Mouse (Mus musculus) c-Kit-positive CD71-positive TER-119-negative erythroid progenitor cells, embryonic 14.5 days (primary cell): ENCODE data around the gene Gli3.

Experiments
- DNase-seq: peaks from one replicate; pipeline ENCODE4 v3.0.0-alpha.2; 2013; ENCODE audit warnings: low read depth

Gene Gli3

DNA sequence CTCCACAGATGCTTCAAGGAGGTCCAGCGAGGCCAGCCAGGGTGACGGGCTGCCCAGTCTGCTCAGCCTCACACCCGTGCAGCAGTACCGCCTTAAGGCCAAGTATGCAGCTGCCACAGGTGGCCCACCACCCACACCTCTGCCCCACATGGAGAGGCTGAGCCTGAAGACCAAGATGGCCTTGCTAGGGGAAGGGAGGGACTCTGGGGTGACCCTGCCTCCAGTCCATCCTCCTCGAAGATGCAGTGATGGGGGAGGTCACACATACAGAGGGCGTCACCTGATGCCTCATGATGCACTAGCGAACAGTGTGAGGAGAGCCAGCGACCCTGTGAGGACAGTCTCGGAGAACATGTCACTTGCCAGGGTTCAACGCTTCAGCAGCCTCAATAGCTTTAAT is 261.7 kb downstream of the Gli3 start:
- DNase-seq = no peak

DNA sequence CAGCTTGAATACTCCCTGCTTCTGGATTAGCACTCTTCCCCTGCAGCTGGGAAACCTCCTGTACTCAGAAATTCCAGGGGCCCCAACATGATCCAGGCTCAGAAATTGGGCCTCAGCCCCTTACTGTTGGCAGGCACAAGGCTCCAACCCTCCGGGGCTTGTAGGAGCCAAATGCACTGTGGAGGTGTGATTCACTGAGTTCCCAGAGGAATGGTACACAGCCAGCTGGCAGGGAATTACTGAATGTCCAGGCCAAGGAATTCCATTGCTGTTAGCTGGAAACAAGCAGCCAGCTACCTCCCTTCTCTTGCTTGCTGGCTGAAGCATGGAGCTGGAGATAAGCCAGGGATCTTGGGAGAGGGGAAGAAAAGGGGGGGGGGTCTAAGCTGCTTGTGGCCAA is 278.7 kb downstream of the Gli3 start:
- DNase-seq = no peak

DNA sequence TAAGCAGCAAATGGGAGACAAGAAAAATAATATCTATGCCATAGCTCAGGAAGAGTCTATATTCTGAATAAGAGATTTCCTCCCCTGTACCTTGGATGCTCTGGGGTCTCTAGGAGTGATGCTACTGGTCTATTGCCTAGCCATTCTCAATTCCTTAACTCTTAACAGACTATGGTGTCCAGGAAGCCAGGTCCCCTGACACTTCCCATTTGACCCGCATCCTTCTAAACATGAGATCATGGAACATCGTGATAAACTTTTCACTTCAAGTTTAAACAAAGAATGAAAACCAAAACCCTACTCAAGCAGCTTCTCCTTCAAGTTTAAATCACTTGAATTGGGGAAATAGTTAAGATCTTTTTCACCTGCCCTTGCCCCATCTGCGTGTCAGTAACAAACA is 279.3 kb downstream of the Gli3 start:
- DNase-seq = no peak

DNA sequence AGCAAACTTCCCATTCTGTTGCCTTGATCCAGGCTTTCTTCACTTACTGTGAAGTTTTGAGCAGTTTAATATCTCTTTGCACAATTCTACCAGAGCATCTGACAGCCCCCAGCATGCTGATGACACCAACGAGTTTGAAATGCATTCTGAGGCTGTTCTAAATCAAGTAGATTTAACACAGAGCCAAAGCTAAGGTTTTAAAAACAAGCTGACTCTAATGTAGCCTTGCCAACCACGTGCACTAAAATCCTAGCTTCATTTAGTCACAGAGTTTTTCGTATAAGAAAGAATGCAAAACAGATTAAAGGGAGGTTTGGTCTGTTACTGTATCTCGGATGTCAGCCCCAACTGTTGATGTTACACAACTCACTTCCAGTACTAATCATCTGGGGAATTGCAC is 279.7 kb downstream of the Gli3 start:
- DNase-seq = no peak

DNA sequence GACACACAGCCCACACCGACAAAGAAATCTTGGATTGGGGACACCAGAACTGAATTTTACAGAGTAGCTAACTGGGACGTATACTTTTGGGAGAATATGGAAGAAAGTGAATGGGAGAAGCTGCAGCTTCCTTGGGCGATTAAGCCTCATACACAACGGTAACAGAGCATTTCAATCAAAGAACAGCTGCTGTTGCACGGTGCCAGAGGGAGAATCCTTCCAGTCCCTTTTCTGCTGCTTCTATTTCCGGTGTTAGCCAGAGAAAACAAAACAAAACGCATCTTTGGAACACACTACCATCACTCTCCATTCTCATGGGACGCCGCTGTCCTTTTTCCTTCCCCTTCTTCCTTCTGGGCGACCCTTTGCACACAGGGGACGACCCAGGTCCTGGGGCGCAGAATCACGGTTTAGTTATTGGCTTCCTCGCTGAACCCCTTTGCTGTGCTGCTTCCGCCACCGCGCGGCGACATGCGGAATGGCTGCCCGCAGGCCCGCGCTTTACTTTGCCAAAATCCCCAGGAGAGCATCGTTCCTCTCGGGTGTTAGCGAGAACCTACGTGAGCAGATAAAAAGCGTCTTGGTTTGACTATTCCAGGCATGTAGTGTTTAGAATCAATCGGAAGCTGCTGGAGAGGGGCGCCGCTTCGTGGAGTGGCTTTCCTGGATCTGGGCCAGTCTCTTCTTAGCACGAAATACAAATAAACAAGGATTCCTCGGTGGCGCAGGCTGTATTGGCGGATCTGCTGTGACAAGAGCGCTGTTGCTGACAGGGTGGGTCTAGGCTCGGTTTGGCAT is 296.0 kb downstream of the Gli3 start:
- DNase-seq = peak; percentile 16

DNA sequence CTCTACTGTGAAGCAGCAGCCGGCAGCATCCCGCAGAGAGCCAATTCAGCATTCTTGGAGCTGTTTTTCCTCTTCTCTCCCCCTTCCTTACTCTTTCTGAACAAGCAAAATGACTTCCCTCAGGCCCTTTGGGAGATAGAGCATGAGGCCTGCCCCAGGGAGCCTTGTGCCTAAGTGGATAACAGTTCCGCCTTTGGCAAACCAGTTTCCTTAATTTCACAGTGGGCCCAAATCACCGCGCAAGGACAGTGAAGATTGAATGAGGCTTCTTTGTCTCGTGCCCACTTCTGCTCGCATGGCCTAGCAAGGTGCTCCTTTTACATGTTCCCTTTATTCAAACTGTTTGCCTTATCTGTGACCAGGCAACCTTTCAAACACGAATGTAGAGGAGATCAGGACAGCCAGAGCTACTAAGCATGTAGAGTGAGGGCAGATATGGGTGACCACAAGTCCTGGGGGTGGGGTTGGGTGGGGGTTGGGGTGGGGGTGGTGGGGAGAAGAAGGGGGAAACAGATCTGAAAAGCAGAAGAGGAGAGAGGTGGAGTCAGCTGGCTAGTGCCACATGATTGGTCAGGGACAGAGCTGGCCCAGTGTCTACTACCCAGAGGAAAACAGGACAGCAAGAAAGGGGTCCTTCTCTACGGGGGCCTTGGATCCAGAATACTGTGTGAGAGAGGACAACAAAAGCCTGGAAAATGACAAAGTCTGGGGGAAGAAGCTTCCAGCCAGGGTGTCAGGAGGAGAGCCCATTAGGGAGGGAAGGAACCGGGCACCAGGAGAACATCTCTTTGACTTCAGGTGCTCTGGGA is 296.8 kb downstream of the Gli3 start:
- DNase-seq = no peak

DNA sequence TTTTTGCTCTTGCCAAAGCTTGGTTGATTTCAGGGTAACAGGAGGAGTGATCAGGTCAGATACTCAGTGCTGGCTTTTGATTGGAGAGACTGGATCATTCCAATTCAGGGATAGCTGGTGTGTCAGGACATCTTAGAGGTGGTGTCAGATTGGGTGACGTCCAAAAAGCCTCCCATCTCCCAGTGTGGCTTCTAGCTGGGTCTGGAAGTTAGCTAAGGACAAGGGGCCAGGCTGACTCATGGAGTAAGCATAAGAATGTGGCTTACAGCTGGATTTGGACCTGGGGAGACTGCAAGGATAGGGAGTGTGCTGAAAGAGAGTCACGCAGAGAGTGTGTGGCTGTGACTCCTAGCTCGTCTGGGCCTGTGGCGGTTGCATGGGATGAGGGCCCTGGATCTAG is 299.3 kb downstream of the Gli3 start:
- DNase-seq = no peak

DNA sequence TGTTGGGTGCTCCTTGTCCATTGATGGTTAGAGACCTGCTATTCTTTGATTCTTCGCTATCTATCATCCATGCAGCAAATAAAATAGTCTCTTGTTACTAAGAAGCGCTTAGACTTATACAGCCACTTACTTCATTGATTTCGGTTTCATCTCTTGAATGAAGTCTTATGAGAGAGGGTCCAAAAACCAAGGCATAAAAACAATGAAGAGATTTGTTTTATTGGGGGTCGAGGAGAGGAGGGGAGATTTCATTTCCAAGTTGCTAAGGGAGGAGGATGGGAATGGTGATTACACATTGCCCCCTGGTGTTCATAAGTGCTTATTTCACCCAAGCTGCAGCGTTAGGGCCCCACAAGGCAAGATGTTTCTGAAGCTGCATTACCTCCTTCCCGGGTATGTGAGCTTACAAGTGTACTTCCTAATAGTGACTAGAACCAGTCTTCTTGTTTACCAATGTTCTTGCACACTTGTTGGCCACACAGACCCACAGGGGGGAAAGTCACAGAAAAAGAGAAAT is 299.9 kb downstream of the Gli3 start:
- DNase-seq = no peak

DNA sequence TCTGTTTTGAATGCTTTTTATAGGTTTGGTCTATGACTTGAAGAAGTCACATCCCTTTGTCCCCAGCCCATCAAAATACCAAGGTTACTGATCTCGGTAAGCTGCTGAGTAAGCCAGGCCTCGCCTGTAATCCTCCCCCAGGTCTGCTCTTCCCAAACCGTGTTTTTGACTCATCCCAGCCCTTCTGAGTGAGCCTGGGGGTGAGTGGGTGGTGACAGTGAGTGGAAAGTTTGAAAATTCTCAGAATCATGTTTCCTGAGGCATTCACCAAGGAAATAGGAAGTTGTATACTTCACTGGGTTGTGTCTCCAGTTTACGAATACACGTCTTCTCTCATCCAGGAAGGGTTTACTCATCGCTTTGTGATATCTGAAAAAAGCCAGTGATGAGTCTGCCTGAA is 314.6 kb downstream of the Gli3 start:
- DNase-seq = no peak
